Mouse (Mus musculus) embryo, embryonic 11.5 days (tissue): ENCODE data around the gene Pik3cd.
"Not testable (repeated sequence)": the region's sequence is repeated elsewhere in the genome, so short reads cannot be mapped to it uniquely, and the experiment has no call there.

Experiments used
- DNase-seq: peaks from one replicate; pipeline ENCODE4 v3.0.0-alpha.2; 2012; ENCODE audit warnings: low read depth, low spot score

Pik3cd gene

DNA sequence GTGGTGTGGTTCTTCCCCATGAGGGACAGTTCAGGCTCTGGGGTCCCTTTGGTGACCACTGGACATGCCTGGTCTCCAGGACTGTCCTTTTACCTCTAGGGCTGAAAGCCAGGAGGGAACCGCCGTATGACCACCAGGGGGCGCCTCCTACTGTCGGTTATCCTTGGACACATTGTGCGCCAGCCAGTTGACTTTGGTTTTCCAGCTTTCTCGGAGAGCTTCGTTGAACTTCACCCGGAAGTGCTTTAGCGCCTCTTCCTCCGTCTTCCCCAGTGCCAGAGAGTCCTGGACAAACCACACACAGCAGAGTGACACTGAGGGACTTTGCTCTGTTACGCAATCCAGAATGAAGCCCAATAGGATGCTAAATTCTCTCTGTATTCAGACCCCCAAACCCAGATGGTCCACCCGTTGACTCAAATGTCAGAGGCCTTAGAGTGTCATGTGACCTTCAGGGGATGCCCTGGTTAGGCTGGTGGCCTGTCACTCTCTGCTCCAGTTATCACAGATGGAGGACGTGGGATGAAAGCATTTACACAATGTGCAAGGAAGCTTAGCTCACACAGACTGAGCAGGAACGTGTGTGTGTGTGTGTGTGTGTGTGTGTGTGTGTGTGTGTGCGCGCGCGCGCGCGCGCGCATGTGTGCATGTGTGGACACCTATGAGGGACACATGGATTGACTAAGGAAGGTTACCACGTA is 51.7 kb downstream of the Pik3cd start:
- DNase-seq: peak; percentile 46

GRCm38 (mm10) chr4:149648031-149648805 is 54.2 kb downstream of the Pik3cd start:
- no peak for DNase-seq

- DNase-seq: no peak
Measured at GRCm38 (mm10) chr4:149645761-149646160, 56.6 kb downstream of the Pik3cd start.

- no peak for DNase-seq
Measured at GRCm38 (mm10) chr4:149641956-149642355, 60.4 kb downstream of the Pik3cd start.

DNA sequence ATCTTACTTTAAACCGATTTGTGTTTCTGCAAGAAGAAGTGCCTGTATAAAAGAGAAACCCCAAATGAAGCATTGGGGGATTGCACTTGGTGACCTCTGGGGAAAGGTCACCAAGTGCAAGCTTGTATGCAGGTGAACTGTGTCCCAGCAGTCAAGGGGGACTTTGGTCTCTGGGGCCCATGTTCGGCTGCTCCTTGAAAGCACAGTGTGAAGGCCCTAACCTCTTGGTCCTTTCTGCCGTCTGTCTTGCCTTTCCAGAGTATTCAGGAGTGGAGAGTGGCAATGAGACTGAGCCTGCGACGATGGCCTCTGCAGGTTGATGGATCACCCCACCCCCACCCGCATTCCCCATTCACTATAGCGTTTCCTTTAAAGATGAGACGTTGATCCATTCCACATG is 61.0 kb downstream of the Pik3cd start:
- no peak for DNase-seq

- DNase-seq: no peak
Measured at GRCm38 (mm10) chr4:149640831-149641230, 61.5 kb downstream of the Pik3cd start.

GRCm38 (mm10) chr4:149637942-149638341 is 64.4 kb downstream of the Pik3cd start:
- no peak for DNase-seq

GRCm38 (mm10) chr4:149635915-149636415 is 66.4 kb downstream of the Pik3cd start:
- DNase-seq: no peak

DNA sequence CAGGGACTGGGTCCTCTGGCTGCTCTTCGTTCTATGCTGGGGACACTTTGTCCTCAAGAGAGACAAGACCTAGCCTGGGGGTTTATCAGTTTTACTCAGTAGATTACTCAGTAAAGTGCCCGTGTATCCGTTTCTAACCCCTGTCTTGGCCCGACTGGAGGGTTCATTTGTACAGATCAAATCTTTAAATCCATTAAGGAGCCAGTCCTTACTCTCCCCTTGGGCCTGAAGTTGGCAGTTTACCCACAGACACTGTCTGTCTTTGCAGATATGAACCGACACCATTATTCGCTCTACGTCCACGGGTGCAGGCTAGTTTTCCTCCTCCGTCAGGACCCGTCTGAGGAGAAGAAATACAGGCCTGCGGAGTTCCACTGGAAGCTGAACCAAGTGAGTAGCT is 67.4 kb downstream of the Pik3cd start:
- DNase-seq: no peak

DNA sequence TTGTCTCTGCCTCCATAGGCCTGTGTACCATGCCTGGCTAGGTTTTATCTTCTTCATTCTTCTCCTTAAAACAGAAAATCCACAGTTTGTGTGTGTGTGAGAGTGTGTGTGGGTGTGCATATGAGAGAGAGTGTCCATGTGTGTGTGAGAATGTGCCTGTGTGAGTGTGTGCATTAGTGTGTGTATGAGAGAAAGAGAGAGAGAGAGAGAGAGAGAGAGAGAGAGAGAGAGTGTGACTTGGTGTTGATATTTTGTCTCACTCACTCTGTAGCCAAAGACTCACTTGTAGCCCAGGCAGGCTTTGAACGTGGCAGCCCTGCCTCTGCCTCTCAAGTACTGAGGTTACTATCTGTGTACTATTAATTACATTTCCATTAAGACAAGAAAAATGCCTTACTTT is 68.2 kb downstream of the Pik3cd start:
- DNase-seq: no peak

DNA sequence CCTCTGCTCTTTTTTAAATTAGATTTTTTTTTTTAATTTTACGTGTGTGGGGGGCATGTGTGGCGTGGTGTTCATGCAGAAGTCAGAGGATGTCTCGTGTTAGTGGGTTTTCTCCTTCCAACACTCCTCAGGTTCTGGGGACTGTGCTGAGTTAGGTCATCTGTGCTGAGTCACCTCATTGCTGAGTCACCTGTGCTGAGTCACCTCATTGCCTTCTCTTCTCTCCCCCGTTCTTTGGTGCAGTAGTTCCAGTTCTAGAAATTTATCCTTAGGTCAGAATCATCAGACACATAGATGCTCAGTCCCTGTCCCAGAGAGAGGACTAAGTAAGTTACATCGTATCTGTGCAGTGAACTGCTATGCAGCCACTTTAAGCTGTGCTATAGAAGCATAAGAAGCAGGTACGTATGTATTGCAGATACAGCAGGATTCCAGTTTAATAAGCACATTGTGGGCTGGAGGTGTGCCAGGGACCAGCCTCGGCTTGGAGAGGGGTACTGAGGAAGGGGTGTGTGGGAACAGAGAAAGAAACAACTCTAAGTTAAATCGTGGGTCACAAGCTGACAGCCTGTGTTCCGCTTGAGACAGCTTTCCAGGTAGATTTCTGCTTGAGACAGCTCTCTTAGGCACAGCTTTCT is 69.6 kb downstream of the Pik3cd start:
- DNase-seq: no peak

- no peak for DNase-seq
Measured at GRCm38 (mm10) chr4:149628810-149629209, 73.6 kb downstream of the Pik3cd start.

GRCm38 (mm10) chr4:149628372-149628771 is 74.0 kb downstream of the Pik3cd start:
- no peak for DNase-seq

- no peak for DNase-seq
Measured at GRCm38 (mm10) chr4:149626809-149627208, 75.6 kb downstream of the Pik3cd start.

DNA sequence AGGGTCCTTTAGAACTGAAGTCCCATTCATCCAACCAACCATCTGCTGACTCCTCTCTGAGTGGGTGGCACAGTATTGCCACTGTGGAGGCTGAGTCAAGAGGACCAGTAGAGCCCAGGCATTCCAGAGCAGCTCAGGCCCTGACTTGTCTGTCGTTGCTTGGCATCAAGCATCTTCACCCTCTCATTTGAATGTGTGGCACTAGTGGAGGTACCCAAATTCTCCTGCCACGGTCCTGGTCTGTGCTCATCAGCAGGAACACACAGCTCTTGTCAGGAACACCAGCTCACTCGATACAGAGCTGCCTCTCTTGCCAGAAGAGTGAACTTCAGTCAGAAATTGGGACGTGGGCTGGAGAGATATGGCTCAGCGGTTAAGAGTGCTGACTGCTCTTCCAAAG is 78.7 kb downstream of the Pik3cd start:
- no peak for DNase-seq

DNA sequence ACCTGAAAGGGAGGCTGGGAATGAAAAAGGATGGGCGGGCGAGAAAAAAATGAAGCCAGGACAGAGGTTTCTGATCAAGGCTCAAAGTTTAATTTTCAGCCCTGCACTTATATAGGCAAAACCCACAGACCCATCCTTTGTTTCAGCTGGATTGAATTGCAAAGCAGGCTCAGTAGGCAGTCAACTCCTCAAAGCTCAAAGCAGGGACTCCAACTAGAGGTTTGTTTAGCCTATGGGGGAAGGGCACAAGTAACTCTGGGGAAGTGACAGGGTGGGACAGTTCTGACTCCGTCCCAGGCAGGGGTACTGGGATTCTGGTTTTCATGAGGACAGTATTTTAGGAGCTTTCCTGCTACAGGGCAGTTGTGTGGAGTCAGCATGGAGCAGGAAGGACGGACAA is 81.1 kb downstream of the Pik3cd start:
- DNase-seq: no peak

DNA sequence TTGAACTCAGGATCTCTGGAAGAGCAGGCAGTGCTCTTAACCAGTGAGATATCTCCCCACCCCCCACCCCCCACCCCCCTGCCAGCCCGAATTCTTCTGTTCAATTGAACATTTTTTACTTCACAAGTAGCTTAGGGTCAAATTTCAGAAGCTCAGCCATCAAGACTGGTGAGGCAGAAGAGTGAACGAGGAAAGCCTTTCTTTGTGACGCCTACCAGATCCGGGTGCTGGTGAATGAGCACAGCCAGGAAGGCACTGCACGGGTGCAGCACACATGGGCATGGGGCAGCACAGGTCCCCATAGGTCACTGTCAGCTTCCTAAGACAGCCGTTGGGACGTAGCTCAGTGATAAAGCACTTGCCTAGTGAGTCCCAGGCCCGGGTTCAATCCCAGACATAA is 82.4 kb downstream of the Pik3cd start:
- DNase-seq: no peak

DNA sequence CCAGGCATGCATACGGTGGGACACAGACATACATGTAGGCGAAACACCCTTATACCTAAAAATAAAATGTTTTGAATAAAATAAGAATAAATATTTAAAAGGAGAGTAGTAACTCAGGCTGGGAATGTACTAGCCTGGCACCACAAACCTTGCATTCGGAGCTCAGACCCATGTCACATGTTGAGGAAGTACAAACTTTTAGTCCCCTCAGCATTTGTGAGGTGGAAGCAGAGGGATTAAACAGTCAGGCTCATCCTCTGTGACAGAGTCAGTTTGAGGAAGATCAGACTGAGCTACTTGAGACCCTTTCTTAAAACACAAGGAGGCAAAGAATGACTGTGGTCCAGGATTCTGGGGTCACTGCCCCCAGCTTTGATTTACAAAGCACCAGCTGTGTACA is 85.4 kb downstream of the Pik3cd start:
- DNase-seq: not testable (repeated sequence)

DNA sequence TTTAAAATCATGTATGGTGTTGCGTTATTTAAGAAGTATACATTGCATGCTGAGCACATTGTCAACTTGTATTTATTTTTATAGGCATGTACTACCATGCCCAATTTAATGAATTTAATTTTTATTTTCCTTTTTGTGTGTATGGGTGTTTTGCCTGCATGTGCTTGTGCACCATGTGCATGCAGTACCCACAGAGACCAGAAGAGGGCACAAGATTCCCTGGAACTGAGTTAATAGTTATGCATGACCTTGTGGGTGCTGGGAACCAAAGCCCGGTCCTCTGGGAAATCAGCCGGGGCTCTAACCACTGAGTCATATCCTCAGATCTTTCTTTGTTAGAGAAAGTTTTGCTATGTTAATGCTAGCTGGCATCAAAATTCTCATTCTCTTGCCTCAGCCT is 87.5 kb downstream of the Pik3cd start:
- no peak for DNase-seq

DNA sequence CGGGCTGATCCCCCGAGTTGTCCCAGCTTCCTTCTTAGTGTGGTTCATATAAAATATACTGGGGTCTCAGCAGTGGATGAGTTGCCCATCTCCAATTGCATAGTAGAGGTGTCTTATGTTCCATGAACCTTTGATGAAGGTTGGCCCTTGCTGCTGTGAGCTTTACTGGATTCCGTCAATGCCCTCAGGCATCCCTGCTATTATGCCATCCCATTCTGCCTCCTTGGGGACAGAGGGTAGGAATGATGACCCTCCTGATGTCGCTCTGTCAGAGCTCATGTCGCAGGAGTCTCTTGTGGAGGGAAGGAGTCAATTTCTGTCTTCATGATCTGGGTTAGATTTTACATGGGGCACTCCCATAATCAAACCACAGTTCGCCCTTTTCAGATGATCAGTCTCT is 88.9 kb downstream of the Pik3cd start:
- DNase-seq: not testable (repeated sequence)

- DNase-seq: peak; percentile 54
Measured at GRCm38 (mm10) chr4:149611376-149612044, 90.9 kb downstream of the Pik3cd start.
